Mouse (Mus musculus) liver, adult 2 months (tissue): ENCODE results near the gene Elane.

Experiments used
- CTCF ChIP-seq: fragments of 200-500 bp; IDR thresholded peaks from 2 replicates; pipeline ENCODE4 v1.5.1; 2011; ENCODE audit warnings: low read depth, low read length, control low read depth
- POLR2A ChIP-seq: fragments of 200-500 bp; IDR thresholded peaks from 2 replicates; pipeline ENCODE4 v1.6.1; 2011; ENCODE audit warnings: low read length, control low read depth; ENCODE audit not compliant: insufficient read depth; ENCODE audit errors: extremely low read depth

- no peak for TF ChIP-seq CTCF
- TF ChIP-seq POLR2A = no peak
These were observed 30.0 kb downstream of the Elane start for GRCm38 (mm10) chr10:79916081-79916480.
